Mouse (Mus musculus) lung, postnatal 0 days (tissue): Measurements from ENCODE around the gene 2310034G01Rik. TPM values are rescaled to one million over a fixed set of nuclear protein-coding genes. Genes with fewer than 3 reads are reported as not detected.

Source experiments
- ATAC-seq: fragments of 200-750 bp; cut with Nextera tagmentation; 2 replicates; pipeline ENCODE4 v1.8.0; 2017; ENCODE audit warnings: moderate library complexity
- DNase-seq: peaks from one replicate; pipeline ENCODE4 v3.0.0-alpha.2; 2016; ENCODE audit warnings: low spot score
- H3K27ac ChIP-seq: fragments of 300-500 bp; sonication (generic); 2 replicates; pipeline ENCODE4 v1.5.1; 2014; ENCODE audit warnings: antibody characterized with exemption, mild to moderate bottlenecking, low read length, mixed read lengths
- H3K27me3 ChIP-seq: fragments of 300-500 bp; sonication (generic); replicated peaks from 2 replicates; pipeline ENCODE4 v1.6.1; 2014; ENCODE audit warnings: low read length, mixed read lengths; ENCODE audit not compliant: insufficient read depth
- H3K36me3 ChIP-seq: fragments of 300-500 bp; sonication (generic); 2 replicates; pipeline ENCODE4 v1.6.1; 2014; ENCODE audit warnings: low read length, mixed read lengths; ENCODE audit not compliant: insufficient read depth
- H3K4me1 ChIP-seq: fragments of 300-500 bp; sonication (generic); 2 replicates; pipeline ENCODE4 v1.6.1; 2014; ENCODE audit warnings: antibody characterized with exemption, low read depth, low read length, mixed read lengths; ENCODE audit not compliant: insufficient read depth
- H3K4me2 ChIP-seq: fragments of 300-500 bp; sonication (generic); replicated peaks from 2 replicates; pipeline ENCODE4 v1.6.1; 2014; ENCODE audit warnings: low read depth, mild to moderate bottlenecking, low read length, moderate library complexity, mixed read lengths
- H3K4me3 ChIP-seq: fragments of 300-500 bp; sonication (generic); 2 replicates; pipeline ENCODE4 v1.5.1; 2014; ENCODE audit warnings: low read depth, low read length
- H3K9ac ChIP-seq: fragments of 300-500 bp; sonication (generic); replicated peaks from 2 replicates; pipeline ENCODE4 v1.6.1; 2014; ENCODE audit warnings: low read depth, mild to moderate bottlenecking
- H3K9me3 ChIP-seq: fragments of 300-500 bp; sonication (generic); 2 replicates; pipeline ENCODE4 v1.6.1; 2016; ENCODE audit warnings: low read length, mixed read lengths
- CTCF ChIP-seq: IDR thresholded peaks from 2 replicates; pipeline ENCODE4 v1.5.1; 2016; ENCODE audit warnings: antibody characterized with exemption, mild to moderate bottlenecking
- EP300 ChIP-seq: IDR thresholded peaks from 2 replicates; pipeline ENCODE4 v1.6.1; 2016; ENCODE audit warnings: antibody characterized with exemption, mild to moderate bottlenecking, control low read depth
- WGBS: fragments of 180-500 bp; shearing (Covaris S2); extraction: QIAGEN DNeasy Blood & Tissue Kit; methylation state at CpG from one replicate; pipeline ENCODE4 v1.1.7; 2014; 5-methylcytosine and 5-hydroxymethylcytosine counted together
- polyA plus RNA-seq: library from polyadenylated mRNA; unstranded; fragments of >200 nt; fragmentation: Nextera tagmentation; extraction: Ambion mirVana; gene quantifications from 2 replicates; pipeline ENCODE4 v1.2.1, GENCODE M21; 2015

Gene 2310034G01Rik
- polyA plus RNA-seq: 5.0 and 7.1 TPM in 2 replicates

- Histone ChIP-seq H3K36me3 (no peaks in the 10 kb centered on the region), H3K4me2 (peak within 1 kb of the TSS; percentile 93), H3K4me1 (no peaks in the 10 kb centered on the region; the same call in 1 of the 2 replicates), H3K27ac (0 out of 2 replicates have a peak within 1 kb of the TSS, but pooled peaks have one; percentile 32), H3K9ac (peak within 1 kb of the TSS; percentile 41), H3K4me3 (peak within 1 kb of the TSS; percentile 60), H3K27me3 (no peaks in the 10 kb centered on the region), H3K9me3 (no peaks in the 10 kb centered on the region)
- no peak for TF ChIP-seq CTCF
- TF ChIP-seq EP300: no peak
- ATAC-seq (peak; percentile 44), DNase-seq (peak; percentile 68)
- 50% methylated on average over 10 of the region's 10 CpGs for WGBS
Observed at GRCm38 (mm10) chr19:46350168-46350932, at the start of gene 2310034G01Rik. Gene 2310034G01Rik (minus strand): TSS chr19:46350302.

- peak; percentile 61 for DNase-seq
- 57% methylated on average over 7 of the region's 7 CpGs for whole genome bisulfite sequencing
- Histone ChIP-seq H3K4me1 (peaks cover 13% of the 10 kb centered on the region), H3K27ac (no peak overlapping the region), H3K9ac (no peak overlapping the region), H3K4me2 (no peak overlapping the region), H3K27me3 (no peaks in the 10 kb centered on the region), H3K4me3 (no peak overlapping the region), H3K9me3 (no peaks in the 10 kb centered on the region), H3K36me3 (peaks cover 10% of the 10 kb centered on the region; the same call in 1 of the 2 replicates)
- no peak for ATAC-seq
- TF ChIP-seq EP300 (0 out of 2 replicates have a peak, but pooled peaks have one; percentile 10), CTCF (no peak)
Observed at GRCm38 (mm10) chr19:46399886-46400285, 49.8 kb upstream of the 2310034G01Rik start.

- peaks cover 10% of the 10 kb centered on the region; the same call in 1 of the 2 replicates for H3K36me3 ChIP-seq
- no peaks in the 10 kb centered on the region for H3K27me3 ChIP-seq
- DNase-seq (no peak), ATAC-seq (no peak)
- no peak overlapping the region for H3K4me2 ChIP-seq
- peaks cover 13% of the 10 kb centered on the region for H3K4me1 ChIP-seq
- 75% methylated on average over 6 of the region's 6 CpGs for WGBS
- 0 out of 2 replicates have a peak overlapping the region, but pooled peaks have one; percentile 20 for H3K27ac ChIP-seq
- TF ChIP-seq CTCF: no peak
- TF ChIP-seq EP300: no peak
- no peak overlapping the region for H3K9ac ChIP-seq
- H3K9me3 ChIP-seq: no peaks in the 10 kb centered on the region
- H3K4me3 ChIP-seq: no peak overlapping the region
Observed at GRCm38 (mm10) chr19:46399372-46399771, 49.3 kb upstream of the 2310034G01Rik start.

GRCm38 (mm10) chr19:46398401-46398800 lies 48.3 kb upstream of the 2310034G01Rik start:
- no peaks in the 10 kb centered on the region for H3K27me3 ChIP-seq
- ATAC-seq (no peak), DNase-seq (no peak)
- H3K4me1 ChIP-seq: peaks cover 18% of the 10 kb centered on the region
- TF ChIP-seq EP300 (no peak), CTCF (no peak)
- no peak overlapping the region for H3K27ac ChIP-seq
- no peaks in the 10 kb centered on the region for H3K9me3 ChIP-seq
- H3K4me3 ChIP-seq: no peak overlapping the region
- no peak overlapping the region for H3K4me2 ChIP-seq
- no peak overlapping the region for H3K9ac ChIP-seq
- 0 out of 2 replicates have a peak, but pooled peaks cover 4% of the 10 kb centered on the region for H3K36me3 ChIP-seq
- WGBS: 30% methylated on average over 3 of the region's 3 CpGs

GRCm38 (mm10) chr19:46397436-46398001 lies 47.4 kb upstream of the 2310034G01Rik start:
- WGBS: 3% methylated on average over 17 of the region's 19 CpGs
- no peaks in the 10 kb centered on the region for H3K36me3 ChIP-seq
- no peak for TF ChIP-seq EP300
- no peak for TF ChIP-seq CTCF
- H3K27me3 ChIP-seq: no peaks in the 10 kb centered on the region
- DNase-seq (peak; percentile 51), ATAC-seq (no peak)
- peak overlapping the region; percentile 74 for H3K4me3 ChIP-seq
- peak overlapping the region; percentile 44 for H3K9ac ChIP-seq
- H3K9me3 ChIP-seq: no peaks in the 10 kb centered on the region
- H3K4me2 ChIP-seq: peak overlapping the region; percentile 95
- peak overlapping the region; percentile 80 for H3K27ac ChIP-seq
- peaks cover 18% of the 10 kb centered on the region for H3K4me1 ChIP-seq

GRCm38 (mm10) chr19:46396686-46397435 lies 46.8 kb upstream of the 2310034G01Rik start, which contains the start of gene Sufu:
Gene Sufu (plus strand): TSS chr19:46396896.
- H3K27me3 ChIP-seq: no peaks in the 10 kb centered on the region
- WGBS: under 1% methylated on average over 49 of the region's 57 CpGs
- peak; percentile 87 for ATAC-seq

More at GRCm38 (mm10) chr19:46396686-46397435, 46.8 kb upstream of the 2310034G01Rik start, which contains the start of gene Sufu:
- H3K9me3 ChIP-seq: no peaks in the 10 kb centered on the region
- H3K9ac ChIP-seq: peak within 1 kb of the TSS; percentile 44
- H3K4me2 ChIP-seq: peak within 1 kb of the TSS; percentile 95
- H3K4me3 ChIP-seq: peak within 1 kb of the TSS; percentile 91
- no peaks in the 10 kb centered on the region for H3K36me3 ChIP-seq
- H3K27ac ChIP-seq: peak within 1 kb of the TSS; percentile 81
- peak; percentile 99 for DNase-seq
- TF ChIP-seq EP300 (no peak), CTCF (peak; percentile 92)
- H3K4me1 ChIP-seq: peaks cover 18% of the 10 kb centered on the region
